Mouse (Mus musculus): ENCODE measurements around the gene Hist1h1a. TPM values are rescaled to one million over a fixed set of nuclear protein-coding genes. Genes with fewer than 3 reads are reported as not detected.

Gene Hist1h1a
- polyA plus RNA-seq, 1 experiment: not detected

- no peak for TF ChIP-seq CTCF (IDR thresholded peaks at IDR 0.05; ENCODE audit: low read depth, low read length)
- TF ChIP-seq POLR2A (IDR thresholded peaks at IDR 0.05; ENCODE audit: borderline replicate concordance, low read depth, low read length): no peak
- Histone ChIP-seq H3K27ac (ENCODE audit: insufficient read depth, low read depth, low read length) (no peak overlapping the region), H3K4me1 (ENCODE audit: control insufficient read depth, insufficient read depth, low read length) (peaks cover 9% of the 10 kb centered on the region), H3K4me3 (ENCODE audit: insufficient read depth, low read length) (no peak overlapping the region)
These were observed 20.3 kb upstream of the Hist1h1a start for GRCm38 (mm10) chr13:23743215-23743614.

- Histone ChIP-seq H3K4me1 (ENCODE audit: control insufficient read depth, insufficient read depth, low read length) (peaks cover 14% of the 10 kb centered on the region), H3K4me3 (ENCODE audit: insufficient read depth, low read length) (no peak overlapping the region), H3K27ac (ENCODE audit: insufficient read depth, low read depth, low read length) (no peak overlapping the region)
- TF ChIP-seq POLR2A (IDR thresholded peaks at IDR 0.05; ENCODE audit: borderline replicate concordance, low read depth, low read length): no peak
- TF ChIP-seq CTCF (IDR thresholded peaks at IDR 0.05; ENCODE audit: low read depth, low read length): no peak
These were observed 19.5 kb upstream of the Hist1h1a start for GRCm38 (mm10) chr13:23743963-23744362.

- TF ChIP-seq CTCF (IDR thresholded peaks at IDR 0.05; ENCODE audit: low read depth, low read length) (no peak), POLR2A (IDR thresholded peaks at IDR 0.05; ENCODE audit: borderline replicate concordance, low read depth, low read length) (no peak)
These were observed 18.8 kb upstream of the Hist1h1a start for GRCm38 (mm10) chr13:23744421-23745380.

DNA sequence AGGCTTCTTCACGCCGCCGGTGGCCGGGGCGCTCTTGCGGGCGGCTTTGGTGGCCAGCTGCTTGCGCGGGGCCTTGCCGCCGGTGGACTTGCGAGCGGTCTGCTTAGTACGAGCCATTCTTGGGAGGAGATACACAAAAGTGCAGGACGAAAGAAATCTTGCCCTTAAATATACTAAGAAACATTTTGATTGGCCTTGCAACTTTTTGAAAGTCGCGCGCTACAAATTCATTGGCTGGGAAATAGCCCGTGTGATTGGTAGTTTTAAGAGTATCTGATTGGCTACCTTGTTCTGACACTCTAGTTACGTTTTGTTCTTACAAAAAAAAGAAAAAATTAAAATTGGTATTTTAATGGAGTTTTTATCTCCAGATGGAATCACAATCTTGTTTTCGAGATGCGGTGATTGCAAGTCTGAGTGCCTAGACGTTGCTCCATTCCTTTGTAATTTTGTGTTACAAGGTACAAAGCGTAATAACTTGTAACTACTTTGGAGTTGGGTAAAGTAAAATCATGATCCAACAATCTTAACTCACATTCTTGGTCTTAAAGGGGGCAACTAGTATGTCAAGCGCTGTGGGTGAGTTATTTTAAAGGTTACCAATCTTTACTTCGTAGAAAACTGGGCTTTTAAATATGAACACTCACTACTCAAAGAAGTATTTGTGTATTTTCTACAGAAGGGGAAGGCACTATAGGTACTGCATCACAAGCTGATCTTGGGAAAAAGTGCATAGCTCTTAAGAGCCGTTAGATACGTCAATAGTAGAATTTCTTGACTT, 17.9 kb upstream of the Hist1h1a start, which contains the start of gene Hist1h3c:
Gene Hist1h3c, minus strand, starts transcription at position 222 of the 781 bp plus-strand sequence.
- H3K4me1 ChIP-seq (ENCODE audit: control insufficient read depth, insufficient read depth, low read length): peaks cover 20% of the 10 kb centered on the region
- H3K27ac ChIP-seq (ENCODE audit: insufficient read depth, low read depth, low read length): peak within 1 kb of the TSS; percentile 100
- H3K4me3 ChIP-seq (ENCODE audit: insufficient read depth, low read length): peak within 1 kb of the TSS; percentile 73
- TF ChIP-seq POLR2A (IDR thresholded peaks at IDR 0.05; ENCODE audit: borderline replicate concordance, low read depth, low read length) (no peak), CTCF (IDR thresholded peaks at IDR 0.05; ENCODE audit: low read depth, low read length) (no peak)

More at GRCm38 (mm10) chr13:23744421-23745380, 18.8 kb upstream of the Hist1h1a start:
- Histone ChIP-seq H3K4me1 (ENCODE audit: control insufficient read depth, insufficient read depth, low read length) (peaks cover 16% of the 10 kb centered on the region), H3K4me3 (ENCODE audit: insufficient read depth, low read length) (peak overlapping the region; percentile 54), H3K27ac (ENCODE audit: insufficient read depth, low read depth, low read length) (peak overlapping the region; percentile 72)

DNA sequence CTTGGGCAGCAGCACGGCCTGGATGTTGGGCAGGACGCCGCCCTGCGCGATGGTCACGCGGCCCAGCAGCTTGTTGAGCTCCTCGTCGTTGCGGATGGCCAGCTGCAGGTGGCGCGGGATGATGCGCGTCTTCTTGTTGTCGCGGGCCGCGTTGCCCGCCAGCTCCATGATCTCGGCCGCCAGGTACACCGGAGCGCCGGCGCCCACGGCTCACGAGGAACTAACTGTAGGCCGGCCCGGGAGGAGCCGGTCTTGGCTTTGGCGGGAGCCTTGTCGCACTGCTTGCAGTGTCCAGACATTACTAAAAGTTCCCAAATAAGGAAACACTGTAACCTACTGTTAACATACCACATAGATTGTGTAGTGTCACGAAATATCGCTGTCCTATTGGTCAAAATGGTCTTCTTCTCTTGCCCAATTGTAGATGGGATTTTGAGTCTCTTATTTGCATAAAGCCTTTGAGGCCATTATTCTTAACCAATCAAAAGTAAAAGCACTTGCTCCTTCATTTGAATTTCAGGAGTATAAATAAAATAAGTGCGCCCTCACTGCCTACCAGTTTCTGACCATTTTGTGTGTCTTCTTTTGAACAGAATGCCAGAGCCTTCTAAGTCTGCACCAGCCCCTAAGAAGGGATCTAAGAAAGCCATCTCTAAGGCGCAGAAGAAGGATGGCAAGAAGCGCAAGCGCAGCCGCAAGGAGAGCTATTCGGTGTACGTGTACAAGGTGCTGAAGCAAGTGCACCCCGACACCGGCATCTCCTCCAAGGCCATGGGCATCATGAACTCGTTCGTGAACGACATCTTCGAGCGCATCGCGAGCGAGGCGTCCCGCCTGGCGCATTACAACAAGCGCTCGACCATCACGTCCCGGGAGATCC, 17.0 kb upstream of the Hist1h1a start, which contains the start of gene Hist1h2bb:
Gene Hist1h2bb, plus strand, starts transcription at position 534 of the 880 bp plus-strand sequence.
- H3K4me1 ChIP-seq (ENCODE audit: control insufficient read depth, insufficient read depth, low read length): peaks cover 20% of the 10 kb centered on the region
- H3K4me3 ChIP-seq (ENCODE audit: insufficient read depth, low read length): peak within 1 kb of the TSS; percentile 73
- H3K27ac ChIP-seq (ENCODE audit: insufficient read depth, low read depth, low read length): peak within 1 kb of the TSS; percentile 100

- Histone ChIP-seq H3K27ac (ENCODE audit: insufficient read depth, low read depth, low read length) (peak overlapping the region; percentile 100), H3K4me1 (ENCODE audit: control insufficient read depth, insufficient read depth, low read length) (peaks cover 15% of the 10 kb centered on the region), H3K4me3 (ENCODE audit: insufficient read depth, low read length) (peak overlapping the region; percentile 39; the same call in 1 of the 2 replicates)
- no peak for TF ChIP-seq POLR2A (IDR thresholded peaks at IDR 0.05; ENCODE audit: borderline replicate concordance, low read depth, low read length)
- TF ChIP-seq CTCF (IDR thresholded peaks at IDR 0.05; ENCODE audit: low read depth, low read length): no peak
These were observed 16.2 kb upstream of the Hist1h1a start for GRCm38 (mm10) chr13:23747081-23747891.

- no peak overlapping the region for H3K4me3 ChIP-seq (ENCODE audit: insufficient read depth, low read length)
- peak overlapping the region; percentile 100 for H3K27ac ChIP-seq (ENCODE audit: insufficient read depth, low read depth, low read length)
- peaks cover 15% of the 10 kb centered on the region for H3K4me1 ChIP-seq (ENCODE audit: control insufficient read depth, insufficient read depth, low read length)
- TF ChIP-seq CTCF (IDR thresholded peaks at IDR 0.05; ENCODE audit: low read depth, low read length): no peak
- no peak for TF ChIP-seq POLR2A (IDR thresholded peaks at IDR 0.05; ENCODE audit: borderline replicate concordance, low read depth, low read length)
These were observed 15.6 kb upstream of the Hist1h1a start for GRCm38 (mm10) chr13:23747892-23748288.

GRCm38 (mm10) chr13:23749563-23750121, 13.8 kb upstream of the Hist1h1a start:
- H3K27ac ChIP-seq (ENCODE audit: insufficient read depth, low read depth, low read length): peak overlapping the region; percentile 4; the same call in 1 of the 2 replicates

GRCm38 (mm10) chr13:23750839-23751477, 12.5 kb upstream of the Hist1h1a start, which contains the start of gene Hist1h2ab:
Hist1h2ab (plus strand) TSS chr13:23751126.
- Histone ChIP-seq H3K27ac (ENCODE audit: insufficient read depth, low read depth, low read length) (peak within 1 kb of the TSS; percentile 96), H3K4me1 (ENCODE audit: control insufficient read depth, insufficient read depth, low read length) (peaks cover 21% of the 10 kb centered on the region), H3K4me3 (ENCODE audit: insufficient read depth, low read length) (peak within 1 kb of the TSS; percentile 63)

More at GRCm38 (mm10) chr13:23749563-23750121, 13.8 kb upstream of the Hist1h1a start:
- TF ChIP-seq POLR2A (IDR thresholded peaks at IDR 0.05; ENCODE audit: borderline replicate concordance, low read depth, low read length) (no peak), CTCF (IDR thresholded peaks at IDR 0.05; ENCODE audit: low read depth, low read length) (no peak)
- Histone ChIP-seq H3K4me3 (ENCODE audit: insufficient read depth, low read length) (no peak overlapping the region), H3K4me1 (ENCODE audit: control insufficient read depth, insufficient read depth, low read length) (peaks cover 13% of the 10 kb centered on the region)

Measured in bone marrow macrophage, adult 2 months (primary cell).